Mouse (Mus musculus) left cerebral cortex, adult 18-20 months (tissue): ENCODE measurements around the gene Cygb. TPM values are rescaled to one million over a fixed set of nuclear protein-coding genes. Genes with fewer than 3 reads are reported as not detected.
"Not testable (repeated sequence)": the region's sequence is repeated elsewhere in the genome, so short reads cannot be mapped to it uniquely, and the experiment has no call there.

ENCODE experiments used
- DNase-seq, 2 experiments: peaks; one replicate each; pipeline ENCODE4 v3.0.0; 2021 to 2022; ENCODE audit warnings: low spot score in 2 of 2, mixed read lengths in 1 of 2
- total RNA-seq, 2 experiments: library from RNA; stranded (reverse); gene quantifications; 2 replicates each; pipeline ENCODE4 v1.2.3; 2021

Cygb gene
- total RNA-seq, 2 experiments from 2014 or later = 48.6 to 55.9 TPM

- DNase-seq = no peak
These were observed 35.0 kb downstream of the Cygb start for GRCm38 (mm10) chr11:116619156-116619555.

DNA sequence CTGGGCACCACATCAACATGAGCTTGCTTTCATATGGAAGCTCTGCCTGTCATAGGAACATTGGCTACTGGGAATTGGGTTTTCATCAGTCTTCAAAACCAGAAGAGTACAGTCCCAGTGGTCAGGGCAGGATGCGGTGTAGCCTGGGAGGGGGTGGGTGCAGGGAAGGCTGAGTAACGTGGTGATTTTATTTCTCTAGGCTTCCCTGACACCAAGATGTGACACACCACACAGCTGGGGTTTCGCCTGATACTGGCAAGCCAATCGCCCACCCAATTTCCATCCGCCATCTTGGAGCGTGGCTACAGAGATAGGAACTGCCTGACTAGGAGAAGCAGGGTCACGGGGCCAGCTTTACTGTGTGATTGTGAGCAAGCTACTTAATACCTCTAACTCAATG lies 35.4 kb downstream of the Cygb start:
- no peak for DNase-seq

- no peak for DNase-seq
These were observed 36.5 kb downstream of the Cygb start for GRCm38 (mm10) chr11:116617641-116618040.

DNA sequence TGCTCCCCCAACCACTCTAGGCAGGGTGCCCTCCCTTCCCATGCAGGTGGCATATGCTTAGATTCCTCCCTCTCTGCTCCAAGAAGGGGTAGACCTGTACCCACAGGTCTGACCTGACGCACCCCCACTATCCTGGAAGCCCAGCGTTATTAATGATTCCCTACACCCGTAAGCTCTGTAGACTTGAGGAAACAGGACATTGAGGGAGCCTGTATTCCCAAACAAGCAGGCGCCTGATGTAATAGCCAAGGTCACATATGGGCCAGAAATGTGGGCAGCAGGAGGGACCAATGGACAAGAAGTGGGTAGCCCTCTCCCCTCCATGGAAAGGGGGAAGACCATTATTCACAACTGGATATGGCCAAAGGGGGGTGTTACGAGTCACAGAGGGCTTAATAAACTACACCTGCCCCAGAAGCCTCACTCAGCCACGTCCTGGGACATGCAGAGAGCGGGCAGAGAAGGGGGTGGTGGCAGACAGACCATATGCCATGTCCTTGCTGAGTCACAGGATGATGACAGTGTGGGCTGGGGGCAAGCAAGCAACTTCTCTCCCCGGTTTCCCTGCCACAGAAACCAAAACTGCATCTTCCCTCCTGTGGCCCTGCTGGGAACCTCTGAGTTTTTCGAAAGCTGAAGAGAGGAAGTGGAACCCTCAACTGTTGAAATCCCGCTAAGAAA lies 37.5 kb downstream of the Cygb start:
- no peak for DNase-seq

DNA sequence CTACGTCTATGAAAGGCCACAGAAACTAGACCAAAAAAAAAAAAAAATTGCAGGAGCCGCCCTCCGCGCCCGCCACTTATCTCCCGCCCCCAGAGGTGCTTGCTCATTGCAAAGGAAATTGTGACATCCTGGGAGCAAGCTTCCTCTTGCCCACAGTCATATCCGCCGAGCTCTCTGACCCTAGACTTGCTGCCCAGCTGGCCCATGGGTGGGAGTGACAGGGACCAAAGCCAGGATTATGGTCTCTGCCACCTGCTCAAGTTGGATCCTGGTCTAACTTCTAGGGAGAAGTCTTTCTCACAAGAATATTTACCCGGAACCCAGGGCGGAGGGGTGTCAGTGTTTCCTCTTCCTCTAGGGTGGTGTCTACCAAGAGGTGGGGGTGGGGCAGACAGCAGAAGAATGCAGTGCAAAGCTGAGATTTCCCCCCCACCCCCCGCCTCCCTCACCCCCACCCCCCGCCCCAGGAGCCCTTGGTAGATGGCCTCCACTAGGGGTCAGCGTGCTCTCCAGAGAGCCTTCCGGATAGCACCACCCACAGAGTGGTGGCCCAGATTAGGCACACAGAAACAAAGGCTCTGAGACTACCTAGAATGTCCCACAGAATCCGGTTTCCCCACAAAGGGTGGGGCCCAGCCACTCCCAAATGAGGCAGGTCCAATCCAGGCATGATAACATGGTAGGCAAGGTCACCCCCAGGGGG lies 38.2 kb downstream of the Cygb start:
- DNase-seq = no peak

GRCm38 (mm10) chr11:116613234-116613633 lies 40.9 kb downstream of the Cygb start:
- DNase-seq = no peak

DNA sequence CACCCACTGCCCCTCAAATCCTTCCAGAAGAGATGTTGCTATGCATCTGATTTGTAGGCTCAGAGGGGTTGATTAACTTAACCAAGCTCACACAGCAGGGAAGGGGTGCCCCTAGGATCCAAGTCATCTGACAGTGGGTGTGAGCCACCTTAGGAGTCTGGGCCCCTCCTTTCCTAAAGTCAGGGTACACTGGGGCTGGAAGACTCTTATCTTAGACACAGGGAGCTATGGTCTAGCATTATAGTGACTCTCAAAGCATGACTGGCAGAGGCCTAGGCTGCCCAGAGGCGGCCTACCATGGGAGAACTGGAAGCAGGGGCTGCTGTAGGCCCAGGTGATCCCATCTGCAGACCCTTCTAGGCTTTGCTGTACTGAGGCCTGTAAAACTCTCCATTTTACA lies 41.6 kb downstream of the Cygb start:
- DNase-seq = no peak

GRCm38 (mm10) chr11:116611883-116612282 lies 42.2 kb downstream of the Cygb start:
- DNase-seq = no peak

DNA sequence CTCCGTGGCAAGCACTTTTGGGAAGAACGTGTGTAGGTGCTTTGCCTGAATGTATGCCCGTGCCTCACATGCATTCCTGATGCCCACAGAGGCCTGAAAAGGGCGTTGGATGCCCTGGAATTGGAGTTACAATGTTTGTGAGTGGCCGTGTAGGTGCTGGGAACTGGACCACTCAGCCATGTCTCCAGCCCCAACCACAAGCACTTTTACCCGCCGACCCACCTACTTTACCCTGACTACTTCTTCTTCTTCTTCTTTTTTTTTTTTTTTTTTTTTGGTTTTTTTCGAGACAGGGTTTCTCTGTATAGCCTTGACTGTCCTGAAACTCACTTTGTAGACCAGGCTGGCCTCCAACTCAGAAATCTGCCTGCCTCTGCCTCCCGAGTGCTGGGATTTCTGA lies 42.9 kb downstream of the Cygb start:
- DNase-seq = not testable (repeated sequence)

DNA sequence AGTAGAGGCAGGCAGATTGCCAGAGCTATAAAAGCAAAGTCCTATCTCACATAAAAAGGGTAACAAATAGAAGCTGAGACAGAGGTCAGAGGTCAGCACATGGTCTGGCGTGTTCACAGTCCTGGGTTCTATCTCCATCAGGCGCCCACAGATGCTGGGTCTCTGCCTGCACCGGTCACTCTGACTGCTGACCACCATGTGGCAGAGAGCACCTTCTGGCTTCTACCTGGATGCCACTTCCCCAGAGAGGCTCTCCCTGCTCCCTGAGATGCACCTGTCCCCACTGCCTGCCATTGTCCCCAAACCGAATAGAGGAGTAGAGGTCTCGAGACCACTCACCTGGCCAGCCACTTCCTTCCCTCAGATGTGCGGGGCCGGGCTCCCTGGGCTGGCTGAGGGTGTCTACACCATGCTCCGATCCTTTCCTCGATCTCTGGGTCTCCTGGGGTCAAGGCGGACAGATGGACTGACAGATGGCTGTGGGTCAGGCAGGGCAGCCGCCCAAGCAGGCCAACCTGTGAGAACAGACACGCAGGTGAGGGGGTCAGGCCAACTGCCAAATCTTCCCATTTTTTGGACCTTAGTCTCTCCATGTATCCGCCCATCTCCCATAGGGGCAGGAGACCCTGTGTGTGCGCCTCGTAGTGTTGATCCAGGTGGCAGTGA lies 44.0 kb downstream of the Cygb start:
- no peak for DNase-seq

- DNase-seq = no peak
These were observed 46.4 kb downstream of the Cygb start for GRCm38 (mm10) chr11:116607717-116608116.

GRCm38 (mm10) chr11:116604097-116604496 lies 50.0 kb downstream of the Cygb start:
- no peak for DNase-seq

DNA sequence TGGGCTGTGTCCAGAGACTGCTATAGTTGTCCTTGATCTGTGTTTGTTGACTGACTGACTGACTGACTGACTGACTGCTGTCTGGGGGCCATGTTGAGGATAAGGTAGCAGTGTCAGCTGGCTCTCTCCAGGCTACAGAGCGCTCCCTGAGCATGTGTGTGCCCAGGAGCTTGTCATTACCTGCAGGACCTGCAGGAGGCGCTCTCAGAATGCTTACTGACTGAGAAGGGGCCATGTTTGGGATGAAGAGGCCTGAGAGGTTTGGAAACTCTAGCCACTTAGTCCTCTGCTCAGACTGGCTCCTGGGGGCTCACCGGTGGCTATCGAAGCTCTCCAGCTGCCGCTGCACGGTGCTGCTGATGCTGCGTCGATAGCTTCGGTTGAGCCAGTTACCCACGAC lies 50.8 kb downstream of the Cygb start:
- no peak for DNase-seq

GRCm38 (mm10) chr11:116602043-116602442 lies 52.1 kb downstream of the Cygb start:
- DNase-seq = no peak

DNA sequence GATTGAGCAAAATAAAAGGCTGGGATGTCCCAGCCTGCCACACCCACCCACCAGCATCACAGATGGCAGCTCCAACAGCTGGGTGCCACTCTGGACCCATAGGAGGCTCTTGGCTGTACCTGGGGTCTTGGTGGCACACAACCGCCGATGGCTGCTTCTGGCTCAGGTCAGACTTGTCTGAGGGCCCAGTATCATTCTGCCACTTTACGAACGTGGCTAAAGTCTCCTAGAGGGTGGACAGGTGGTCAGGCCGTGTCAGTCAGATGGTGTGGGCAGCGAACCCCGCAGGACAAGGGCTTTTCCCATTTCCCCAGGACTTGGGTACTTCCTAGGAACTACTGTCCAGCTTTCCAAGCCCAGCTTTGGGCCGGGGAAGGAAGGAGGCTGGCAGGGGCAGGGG lies 52.9 kb downstream of the Cygb start:
- DNase-seq = no peak

DNA sequence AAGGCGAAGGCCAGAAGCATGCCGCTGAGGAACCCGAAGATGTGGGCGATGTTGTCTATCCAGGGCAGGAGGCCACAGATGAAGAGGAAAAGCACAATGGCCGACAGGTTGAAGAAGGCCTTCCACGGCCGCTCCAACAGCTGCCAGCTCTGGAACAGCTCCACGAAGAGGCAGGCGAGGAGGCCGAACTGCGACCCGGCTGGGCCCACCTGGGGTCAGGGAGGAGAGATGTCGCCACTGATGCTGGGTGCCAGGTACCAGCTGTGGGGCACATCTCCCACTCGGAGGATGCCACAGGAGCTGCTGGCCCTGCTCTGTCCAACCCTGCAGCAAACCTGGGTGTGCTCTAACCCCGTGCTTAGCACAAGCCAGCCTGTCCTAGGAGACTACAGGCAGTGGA lies 54.9 kb downstream of the Cygb start:
- DNase-seq = no peak

DNA sequence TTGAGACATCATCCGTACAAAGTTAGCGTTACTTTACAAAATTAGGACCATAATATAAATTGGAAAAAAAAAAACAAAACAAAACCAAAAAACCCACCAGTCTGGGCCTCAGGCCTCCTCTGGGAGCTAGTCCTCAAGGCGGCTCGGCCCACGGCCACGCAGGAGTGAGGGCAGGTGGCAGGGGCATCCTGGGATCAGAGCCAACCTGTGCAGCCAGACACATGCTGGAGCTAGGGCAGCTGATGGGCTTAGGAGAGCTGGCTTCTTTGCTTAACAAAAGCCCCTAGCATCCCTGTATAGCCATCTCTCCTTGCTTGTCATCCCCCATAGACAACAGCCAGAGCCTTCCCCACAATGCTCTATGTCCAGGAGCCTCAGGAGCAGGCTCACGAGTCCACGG lies 55.9 kb downstream of the Cygb start:
- no peak for DNase-seq

- no peak for DNase-seq
These were observed 57.3 kb downstream of the Cygb start for GRCm38 (mm10) chr11:116596766-116597165.
